Mouse (Mus musculus): ENCODE measurements at regions not wholly inside any gene's neighbourhood (a gene's known extent, or its start where the extent isn't known, plus 50 kb on each side); places are given as distances from the start of the nearest gene placed in this dataset.
"Not testable (repeated sequence)": the region's sequence is repeated elsewhere in the genome, so short reads cannot be mapped to it uniquely, and the experiment has no call there.

DNA sequence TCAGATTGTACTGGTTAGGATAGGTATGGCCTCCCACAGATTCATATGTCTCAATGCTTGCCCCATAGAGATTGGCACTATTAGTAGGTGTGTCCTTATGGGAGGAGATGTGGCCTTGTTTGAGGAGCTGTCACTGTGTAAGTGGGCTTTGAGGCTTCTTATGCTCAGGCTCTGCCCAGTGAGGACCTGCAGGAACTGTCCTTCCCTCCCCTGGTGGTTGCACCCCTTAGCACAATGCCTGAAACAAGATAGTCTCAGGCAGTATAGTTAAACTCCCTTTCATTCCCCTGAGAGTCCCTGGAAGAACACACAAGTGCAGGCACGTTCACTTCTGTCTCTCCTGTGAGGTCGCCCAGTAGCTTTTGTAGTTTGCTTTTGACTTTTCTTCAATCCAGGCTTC, 223.9 kb downstream of the Utp18 start:
- no peak for ATAC-seq
- WGBS: 29% methylated on average over 2 of the region's 2 CpGs
- Histone ChIP-seq H3K9ac (ENCODE audit: low read depth, low read length) (no peak overlapping the region), H3K27ac (ENCODE audit: low read length) (no peak overlapping the region), H3K27me3 (ENCODE audit: control insufficient read depth, insufficient read depth, low read depth, low read length) (no peaks in the 10 kb centered on the region), H3K4me1 (ENCODE audit: control insufficient read depth, insufficient read depth, low read length) (peaks cover 2% of the 10 kb centered on the region; the same call in 1 of the 2 replicates), H3K36me3 (ENCODE audit: control insufficient read depth, insufficient read depth, low read length) (no peaks in the 10 kb centered on the region), H3K9me3 (replicated peaks; ENCODE audit: control insufficient read depth, low read length, poor library complexity, severe bottlenecking) (no peaks in the 10 kb centered on the region), H3K4me2 (ENCODE audit: low read length) (no peak overlapping the region), H3K4me3 (ENCODE audit: low read depth, low read length) (no peak overlapping the region)

- WGBS: 91% methylated on average over 7 of the region's 7 CpGs
- Histone ChIP-seq H3K27ac (ENCODE audit: low read length) (no peak overlapping the region), H3K36me3 (ENCODE audit: control insufficient read depth, insufficient read depth, low read length) (no peaks in the 10 kb centered on the region), H3K27me3 (ENCODE audit: control insufficient read depth, insufficient read depth, low read depth, low read length) (no peaks in the 10 kb centered on the region), H3K9ac (ENCODE audit: low read depth, low read length) (no peak overlapping the region), H3K4me2 (ENCODE audit: low read length) (no peak overlapping the region), H3K9me3 (replicated peaks; ENCODE audit: control insufficient read depth, low read length, poor library complexity, severe bottlenecking) (no peaks in the 10 kb centered on the region), H3K4me3 (ENCODE audit: low read depth, low read length) (no peak overlapping the region), H3K4me1 (ENCODE audit: control insufficient read depth, insufficient read depth, low read length) (peaks cover 2% of the 10 kb centered on the region; the same call in 1 of the 2 replicates)
- ATAC-seq: no peak
These were observed 225.2 kb downstream of the Utp18 start for GRCm38 (mm10) chr11:93660379-93660778.

DNA sequence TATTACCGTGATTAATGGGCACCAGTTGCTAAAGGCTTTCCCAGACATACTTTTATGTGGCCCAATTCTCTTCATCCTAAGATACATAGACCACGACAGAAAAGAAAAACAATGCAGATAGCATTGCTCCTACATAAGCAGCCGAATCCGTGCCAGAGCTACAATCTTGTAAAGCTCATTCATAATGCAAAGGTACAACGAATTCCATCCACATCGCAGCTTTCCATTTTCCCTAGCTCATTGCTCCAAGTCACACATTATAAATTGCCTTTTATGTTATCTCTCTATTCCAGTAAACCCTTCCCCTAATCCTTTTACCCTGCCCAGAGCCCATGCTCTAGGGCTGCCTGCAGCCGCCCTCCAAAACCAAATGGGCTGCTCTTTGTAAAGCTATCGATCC, 226.8 kb downstream of the Utp18 start:
- Histone ChIP-seq H3K9ac (ENCODE audit: low read depth, low read length) (no peak overlapping the region), H3K27ac (ENCODE audit: low read length) (no peak overlapping the region), H3K27me3 (ENCODE audit: control insufficient read depth, insufficient read depth, low read depth, low read length) (no peaks in the 10 kb centered on the region), H3K4me1 (ENCODE audit: control insufficient read depth, insufficient read depth, low read length) (peaks cover 2% of the 10 kb centered on the region; the same call in 1 of the 2 replicates), H3K4me3 (ENCODE audit: low read depth, low read length) (no peak overlapping the region), H3K9me3 (replicated peaks; ENCODE audit: control insufficient read depth, low read length, poor library complexity, severe bottlenecking) (no peaks in the 10 kb centered on the region), H3K4me2 (ENCODE audit: low read length) (no peak overlapping the region), H3K36me3 (ENCODE audit: control insufficient read depth, insufficient read depth, low read length) (no peaks in the 10 kb centered on the region)
- no peak for ATAC-seq
- 54% methylated on average over 8 of the region's 8 CpGs for WGBS

DNA sequence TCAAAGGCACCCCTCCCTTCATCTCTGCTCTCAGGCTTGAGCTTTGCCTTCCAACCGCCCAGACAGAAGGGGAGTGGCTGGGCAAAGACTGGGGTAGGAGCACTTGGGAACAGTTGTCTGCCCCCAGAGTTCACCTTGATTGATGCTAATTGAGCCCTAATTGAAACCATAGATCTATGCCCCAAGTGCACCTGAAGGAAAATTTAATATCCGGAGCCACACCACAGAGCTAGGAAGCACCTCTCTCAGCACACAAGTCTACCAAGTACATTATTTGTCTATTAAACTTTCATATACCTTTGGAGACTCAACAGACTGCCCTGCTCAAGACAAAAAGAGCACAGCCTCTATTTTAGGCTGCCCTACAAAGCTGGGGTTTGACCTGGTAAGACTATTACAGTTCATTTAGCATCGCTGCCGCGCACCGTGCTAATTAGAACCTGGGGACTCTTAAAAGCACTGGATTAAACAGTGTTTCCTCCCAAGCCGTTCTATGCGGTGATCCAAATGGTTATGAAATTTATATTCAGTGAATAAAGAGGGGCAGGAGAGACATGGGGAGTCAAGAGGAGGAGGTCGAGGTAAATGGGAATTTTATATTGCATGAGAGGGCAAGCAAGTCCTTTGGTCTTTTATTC, 229.8 kb downstream of the Utp18 start:
- Histone ChIP-seq H3K27ac (ENCODE audit: low read length) (no peak overlapping the region), H3K9ac (ENCODE audit: low read depth, low read length) (no peak overlapping the region), H3K4me3 (ENCODE audit: low read depth, low read length) (no peak overlapping the region), H3K4me2 (ENCODE audit: low read length) (no peak overlapping the region), H3K9me3 (replicated peaks; ENCODE audit: control insufficient read depth, low read length, poor library complexity, severe bottlenecking) (no peaks in the 10 kb centered on the region), H3K4me1 (ENCODE audit: control insufficient read depth, insufficient read depth, low read length) (peaks cover 2% of the 10 kb centered on the region; the same call in 1 of the 2 replicates), H3K36me3 (ENCODE audit: control insufficient read depth, insufficient read depth, low read length) (no peaks in the 10 kb centered on the region), H3K27me3 (ENCODE audit: control insufficient read depth, insufficient read depth, low read depth, low read length) (no peaks in the 10 kb centered on the region)
- WGBS: 56% methylated on average over 9 of the region's 9 CpGs
- no peak for ATAC-seq

DNA sequence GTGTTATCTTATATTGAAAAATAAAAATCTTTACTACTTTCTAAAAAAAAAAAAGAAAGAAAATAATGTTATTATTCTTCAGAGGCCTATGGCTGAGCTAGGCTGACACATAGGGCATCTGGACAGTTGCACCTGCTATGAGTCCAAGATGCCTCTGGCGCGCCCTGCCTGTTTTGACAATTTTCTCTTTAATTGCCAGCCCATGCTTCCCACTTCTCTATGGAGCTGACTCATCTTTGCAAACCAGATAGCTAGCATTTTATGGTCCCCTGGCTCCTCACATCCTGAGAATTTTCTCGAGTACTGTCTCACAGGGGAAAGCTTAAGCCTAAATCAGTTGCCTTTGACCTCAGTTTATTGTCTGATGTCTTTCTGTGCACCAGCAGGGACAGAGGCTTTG, 232.2 kb downstream of the Utp18 start:
- H3K4me3 ChIP-seq (ENCODE audit: low read depth, low read length): no peak overlapping the region
- 61% methylated on average over 3 of the region's 3 CpGs for WGBS
- H3K36me3 ChIP-seq (ENCODE audit: control insufficient read depth, insufficient read depth, low read length): no peaks in the 10 kb centered on the region

GRCm38 (mm10) chr11:93651966-93652365, 233.6 kb downstream of the Utp18 start:
- H3K27ac ChIP-seq (ENCODE audit: low read length); H3K9ac ChIP-seq (ENCODE audit: low read depth, low read length); H3K4me3 ChIP-seq (ENCODE audit: low read depth, low read length); H3K27me3 ChIP-seq (ENCODE audit: control insufficient read depth, insufficient read depth, low read depth, low read length); H3K36me3 ChIP-seq (ENCODE audit: control insufficient read depth, insufficient read depth, low read length); H3K9me3 ChIP-seq (replicated peaks; ENCODE audit: control insufficient read depth, low read length, poor library complexity, severe bottlenecking); H3K4me1 ChIP-seq (ENCODE audit: control insufficient read depth, insufficient read depth, low read length); ATAC-seq; H3K4me2 ChIP-seq (ENCODE audit: low read length): not testable (repeated sequence)

More for the DNA sequence above, 232.2 kb downstream of the Utp18 start:
- Histone ChIP-seq H3K9me3 (replicated peaks; ENCODE audit: control insufficient read depth, low read length, poor library complexity, severe bottlenecking) (no peaks in the 10 kb centered on the region), H3K4me2 (ENCODE audit: low read length) (no peak overlapping the region), H3K9ac (ENCODE audit: low read depth, low read length) (no peak overlapping the region), H3K27me3 (ENCODE audit: control insufficient read depth, insufficient read depth, low read depth, low read length) (no peaks in the 10 kb centered on the region), H3K4me1 (ENCODE audit: control insufficient read depth, insufficient read depth, low read length) (0 out of 2 replicates have a peak, but pooled peaks cover under 1% of the 10 kb centered on the region), H3K27ac (ENCODE audit: low read length) (no peak overlapping the region)
- no peak for ATAC-seq
